Mouse (Mus musculus) neural tube, embryonic 15.5 days (tissue): ENCODE measurements around the gene Olfr826. TPM values are rescaled to one million over a fixed set of nuclear protein-coding genes. Genes with fewer than 3 reads are reported as not detected.
"Not testable (repeated sequence)": the region's sequence is repeated elsewhere in the genome, so short reads cannot be mapped to it uniquely, and the experiment has no call there.

Experiments
- ATAC-seq: fragments of 200-750 bp; cut with Nextera tagmentation; 2 replicates; pipeline ENCODE4 v1.8.0; 2017; ENCODE audit warnings: mild to moderate bottlenecking, moderate TSS enrichment, moderate library complexity; ENCODE audit not compliant: low FRiP score
- H3K27ac ChIP-seq: fragments of 300-500 bp; sonication (generic); replicated peaks from 2 replicates; pipeline ENCODE4 v1.5.1; 2015; ENCODE audit warnings: mild to moderate bottlenecking, inconsistent platforms
- H3K27me3 ChIP-seq: fragments of 300-500 bp; sonication (generic); replicated peaks from 2 replicates; pipeline ENCODE4 v1.6.1; 2015; ENCODE audit warnings: inconsistent platforms
- H3K36me3 ChIP-seq: fragments of 300-500 bp; sonication (generic); 2 replicates; pipeline ENCODE4 v1.6.1; 2015; ENCODE audit warnings: inconsistent platforms
- H3K4me1 ChIP-seq: fragments of 300-500 bp; sonication (generic); 2 replicates; pipeline ENCODE4 v1.6.1; 2015; ENCODE audit warnings: inconsistent platforms
- H3K4me2 ChIP-seq: fragments of 300-500 bp; sonication (generic); 2 replicates; pipeline ENCODE4 v1.6.1; 2015; ENCODE audit warnings: inconsistent platforms, mild to moderate bottlenecking, moderate library complexity
- H3K4me3 ChIP-seq: fragments of 300-500 bp; sonication (generic); replicated peaks from 2 replicates; pipeline ENCODE4 v1.5.1; 2015; ENCODE audit warnings: mild to moderate bottlenecking, inconsistent platforms
- H3K9ac ChIP-seq: fragments of 300-500 bp; sonication (generic); replicated peaks from 2 replicates; pipeline ENCODE4 v1.6.1; 2015; ENCODE audit warnings: mild to moderate bottlenecking, inconsistent platforms
- H3K9me3 ChIP-seq: fragments of 300-500 bp; sonication (generic); replicated peaks from 2 replicates; pipeline ENCODE4 v1.6.1; 2016; ENCODE audit warnings: inconsistent platforms
- WGBS: fragments of 180-500 bp; shearing (Covaris S2); methylation state at CpG from one replicate; pipeline ENCODE4 v1.1.7; 2015; ENCODE audit warnings: mixed read lengths; 5-methylcytosine and 5-hydroxymethylcytosine counted together
- polyA plus RNA-seq: library from polyadenylated mRNA; unstranded; fragments of >200 nt; fragmentation: Nextera tagmentation; extraction: Ambion mirVana; gene quantifications from 2 replicates; pipeline ENCODE4 v1.2.1, GENCODE M21; 2015

The Olfr826 gene
- not detected in 2 replicates for polyA plus RNA-seq

GRCm38 (mm10) chr10:130184086-130184485, at the start of gene Olfr826:
Olfr826 (minus strand) TSS chr10:130184186.
- 76% methylated on average over 1 of the region's 1 CpGs for WGBS
- no peak within 1 kb of the TSS for H3K27ac ChIP-seq
- no peaks in the 10 kb centered on the region for H3K9me3 ChIP-seq
- no peak within 1 kb of the TSS for H3K4me3 ChIP-seq
- no peak for ATAC-seq
- H3K27me3 ChIP-seq, result no peaks in the 10 kb centered on the region
- H3K4me2 ChIP-seq, result no peak within 1 kb of the TSS
- H3K4me1 ChIP-seq, result no peaks in the 10 kb centered on the region
- no peaks in the 10 kb centered on the region for H3K36me3 ChIP-seq
- H3K9ac ChIP-seq, result no peak within 1 kb of the TSS

GRCm38 (mm10) chr10:130232117-130232516, 48.1 kb upstream of the Olfr826 start:
- H3K4me2 ChIP-seq, result no peak overlapping the region
- no peak overlapping the region for H3K4me3 ChIP-seq
- no peaks in the 10 kb centered on the region for H3K36me3 ChIP-seq
- no peaks in the 10 kb centered on the region for H3K4me1 ChIP-seq
- no peaks in the 10 kb centered on the region for H3K27me3 ChIP-seq
- no peak overlapping the region for H3K9ac ChIP-seq
- ATAC-seq, result no peak
- WGBS, result 64% methylated on average over 1 of the region's 1 CpGs
- H3K27ac ChIP-seq, result no peak overlapping the region
- H3K9me3 ChIP-seq, result no peaks in the 10 kb centered on the region

GRCm38 (mm10) chr10:130229584-130229983, 45.6 kb upstream of the Olfr826 start:
- Histone ChIP-seq H3K36me3 (no peaks in the 10 kb centered on the region), H3K9ac (no peak overlapping the region), H3K27ac (no peak overlapping the region), H3K9me3 (no peaks in the 10 kb centered on the region), H3K4me3 (no peak overlapping the region), H3K4me1 (no peaks in the 10 kb centered on the region), H3K4me2 (no peak overlapping the region), H3K27me3 (no peaks in the 10 kb centered on the region)
- 88% methylated on average over 5 of the region's 5 CpGs for WGBS
- no peak for ATAC-seq

GRCm38 (mm10) chr10:130228246-130228645, 44.3 kb upstream of the Olfr826 start:
- H3K36me3 ChIP-seq, result no peaks in the 10 kb centered on the region
- no peak overlapping the region for H3K27ac ChIP-seq
- ATAC-seq, result peak; percentile 96
- H3K4me3 ChIP-seq, result no peak overlapping the region
- H3K4me1 ChIP-seq, result no peaks in the 10 kb centered on the region
- H3K27me3 ChIP-seq, result no peaks in the 10 kb centered on the region
- no peak overlapping the region for H3K4me2 ChIP-seq
- no peaks in the 10 kb centered on the region for H3K9me3 ChIP-seq
- no peak overlapping the region for H3K9ac ChIP-seq
- 0% methylated on average over 1 of the region's 1 CpGs for WGBS

GRCm38 (mm10) chr10:130225034-130225433, 41.0 kb upstream of the Olfr826 start:
- H3K9me3 ChIP-seq, result no peaks in the 10 kb centered on the region
- no peaks in the 10 kb centered on the region for H3K4me1 ChIP-seq
- ATAC-seq, result no peak
- H3K27ac ChIP-seq, result no peak overlapping the region
- H3K9ac ChIP-seq, result no peak overlapping the region
- no peaks in the 10 kb centered on the region for H3K27me3 ChIP-seq
- H3K4me3 ChIP-seq, result no peak overlapping the region
- H3K4me2 ChIP-seq, result no peak overlapping the region
- WGBS, result 77% methylated on average over 3 of the region's 3 CpGs
- no peaks in the 10 kb centered on the region for H3K36me3 ChIP-seq

GRCm38 (mm10) chr10:130214303-130214702, 30.3 kb upstream of the Olfr826 start, which contains the start of gene Olfr827:
Olfr827 (minus strand) TSS chr10:130214403.
- WGBS, result 97% methylated on average over 1 of the region's 1 CpGs
- no peak within 1 kb of the TSS for H3K9ac ChIP-seq
- ATAC-seq, result no peak
- H3K4me2 ChIP-seq, result no peak within 1 kb of the TSS
- H3K4me3 ChIP-seq, result no peak within 1 kb of the TSS
- H3K27ac ChIP-seq, result no peak within 1 kb of the TSS
- no peaks in the 10 kb centered on the region for H3K9me3 ChIP-seq
- H3K4me1 ChIP-seq, result no peaks in the 10 kb centered on the region
- H3K27me3 ChIP-seq, result no peaks in the 10 kb centered on the region
- no peaks in the 10 kb centered on the region for H3K36me3 ChIP-seq

- Histone ChIP-seq H3K4me3 (no peak within 1 kb of the TSS), H3K27me3 (no peaks in the 10 kb centered on the region), H3K36me3 (no peaks in the 10 kb centered on the region), H3K4me1 (no peaks in the 10 kb centered on the region), H3K4me2 (no peak within 1 kb of the TSS), H3K9me3 (no peaks in the 10 kb centered on the region), H3K27ac (no peak within 1 kb of the TSS), H3K9ac (no peak within 1 kb of the TSS)
- ATAC-seq, result no peak
These were observed 17.3 kb downstream of the Olfr826 start, which contains the start of gene Olfr825 for GRCm38 (mm10) chr10:130166666-130167065. Olfr825 (minus strand) TSS chr10:130166766.

GRCm38 (mm10) chr10:130165196-130165595, 18.8 kb downstream of the Olfr826 start:
- Histone ChIP-seq H3K4me2 (no peak overlapping the region), H3K4me3 (no peak overlapping the region), H3K27ac (no peak overlapping the region), H3K9ac (no peak overlapping the region), H3K4me1 (no peaks in the 10 kb centered on the region), H3K9me3 (no peaks in the 10 kb centered on the region), H3K36me3 (no peaks in the 10 kb centered on the region), H3K27me3 (no peaks in the 10 kb centered on the region)
- no peak for ATAC-seq

- no peaks in the 10 kb centered on the region for H3K27me3 ChIP-seq
- H3K9ac ChIP-seq, result no peak overlapping the region
- H3K27ac ChIP-seq, result no peak overlapping the region
- WGBS, result 86% methylated on average over 5 of the region's 5 CpGs
- ATAC-seq, result no peak
- no peaks in the 10 kb centered on the region for H3K4me1 ChIP-seq
- no peak overlapping the region for H3K4me2 ChIP-seq
- no peaks in the 10 kb centered on the region for H3K9me3 ChIP-seq
- no peaks in the 10 kb centered on the region for H3K36me3 ChIP-seq
- no peak overlapping the region for H3K4me3 ChIP-seq
These were observed 39.9 kb downstream of the Olfr826 start for GRCm38 (mm10) chr10:130144121-130144520.

GRCm38 (mm10) chr10:130142481-130142880, 41.5 kb downstream of the Olfr826 start:
- ATAC-seq, H3K27ac ChIP-seq, H3K9ac ChIP-seq, H3K4me3 ChIP-seq, H3K36me3 ChIP-seq, H3K4me1 ChIP-seq, H3K9me3 ChIP-seq, H3K27me3 ChIP-seq, H3K4me2 ChIP-seq: not testable (repeated sequence)
- WGBS, result 96% methylated on average over 5 of the region's 5 CpGs

GRCm38 (mm10) chr10:130134811-130135210, 49.2 kb downstream of the Olfr826 start:
- no peak for ATAC-seq
- no peaks in the 10 kb centered on the region for H3K27me3 ChIP-seq
- H3K4me2 ChIP-seq, result no peak overlapping the region
- H3K36me3 ChIP-seq, result no peaks in the 10 kb centered on the region
- no peaks in the 10 kb centered on the region for H3K9me3 ChIP-seq
- H3K4me3 ChIP-seq, result no peak overlapping the region
- no peak overlapping the region for H3K27ac ChIP-seq
- H3K4me1 ChIP-seq, result no peaks in the 10 kb centered on the region
- no peak overlapping the region for H3K9ac ChIP-seq

GRCm38 (mm10) chr10:130129900-130130299, 54.1 kb downstream of the Olfr826 start, which contains the start of gene Olfr824:
Olfr824 (minus strand) TSS chr10:130130000.
- not testable (repeated sequence) for H3K4me2 ChIP-seq, H3K4me3 ChIP-seq, H3K27ac ChIP-seq, ATAC-seq, H3K9ac ChIP-seq, H3K4me1 ChIP-seq, H3K27me3 ChIP-seq, H3K9me3 ChIP-seq, H3K36me3 ChIP-seq
